ENCODE assay signal across 16 mouse cellular contexts in the genomic region with DNA sequence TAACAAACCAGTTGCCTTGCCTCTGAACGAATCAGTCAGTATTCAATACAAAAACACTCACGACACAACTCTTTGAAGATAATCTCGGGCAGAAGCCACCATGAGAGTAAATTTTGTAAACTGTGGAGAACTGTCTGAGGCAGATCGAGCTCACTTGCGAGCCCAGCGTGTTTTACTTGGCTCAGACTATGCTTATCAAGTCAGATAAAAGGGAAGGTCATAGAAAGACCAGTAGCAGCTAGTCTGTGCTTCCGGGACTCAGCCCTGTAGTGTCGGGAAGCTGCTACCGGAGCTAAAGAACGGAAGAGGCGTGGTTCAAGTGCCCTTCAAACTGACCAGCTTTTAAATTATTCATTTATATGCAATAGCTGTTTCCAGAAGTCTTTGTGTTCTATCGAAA.
DNase-seq lines count a peak whose midpoint lies in the region; ATAC-seq and TF ChIP-seq lines count a peak whose summit lies in the region.
"Had no signal": no experiment of that assay in that cellular context is flagged by ENCODE, and none has a peak within 500 bp of the region (broad histone marks: within the 10 kb centered on the region; RNA-seq: fewer than 3 reads in every experiment).

No protein-coding gene starts in this region.

- no peak overlapping the region for H3K4me2 ChIP-seq in intestine, embryonic 16.5 days (ENCODE audit: low read depth, low read length)
- H3K4me2 ChIP-seq in intestine, embryonic 15.5 days (replicated peaks), result no peak overlapping the region
- peak overlapping the region; percentile 31; the same call in 1 of the 2 replicates for H3K4me2 ChIP-seq in lung, embryonic 14.5 days
- H3K4me2 ChIP-seq: embryonic facial prominence, embryonic 13.5 days; liver, embryonic 13.5 days; midbrain, embryonic 11.5 days; stomach, embryonic 15.5 days had no signal

- H3K27ac ChIP-seq in intestine, embryonic 16.5 days (ENCODE audit: low read length), result no peak overlapping the region
- no peak overlapping the region for H3K27ac ChIP-seq in intestine, embryonic 15.5 days
- H3K27ac ChIP-seq in lung, embryonic 14.5 days (ENCODE audit: low read depth), result 0 out of 2 replicates have a peak overlapping the region, but pooled peaks have one; percentile 6
- H3K27ac ChIP-seq: embryonic facial prominence, embryonic 13.5 days; liver, embryonic 13.5 days; stomach, embryonic 15.5 days had no signal

- H3K4me3 ChIP-seq in intestine, embryonic 16.5 days (ENCODE audit: low read length), result no peak overlapping the region
- no peak overlapping the region for H3K4me3 ChIP-seq in intestine, embryonic 15.5 days (replicated peaks)
- no peak overlapping the region for H3K4me3 ChIP-seq in lung, embryonic 14.5 days (ENCODE audit: low read depth, low read length)
- H3K4me3 ChIP-seq: embryonic facial prominence, embryonic 13.5 days; liver, embryonic 13.5 days; stomach, embryonic 15.5 days had no signal

- no peaks in the 10 kb centered on the region for H3K27me3 ChIP-seq in intestine, embryonic 16.5 days (replicated peaks; ENCODE audit: control insufficient read depth, insufficient read depth, low read length)
- H3K27me3 ChIP-seq in intestine, embryonic 15.5 days (replicated peaks), result no peaks in the 10 kb centered on the region
- no peaks in the 10 kb centered on the region for H3K27me3 ChIP-seq in lung, embryonic 14.5 days (ENCODE audit: insufficient read depth, low read length)
- H3K27me3 ChIP-seq: embryonic facial prominence, embryonic 13.5 days; liver, embryonic 13.5 days; stomach, embryonic 15.5 days had no signal

- H3K9ac ChIP-seq in intestine, embryonic 16.5 days (ENCODE audit: low read depth, low read length), result no peak overlapping the region
- no peak overlapping the region for H3K9ac ChIP-seq in intestine, embryonic 15.5 days
- no peak overlapping the region for H3K9ac ChIP-seq in lung, embryonic 14.5 days
- H3K9ac ChIP-seq: embryonic facial prominence, embryonic 13.5 days; liver, embryonic 13.5 days; stomach, embryonic 15.5 days had no signal

- ATAC-seq in intestine, embryonic 16.5 days, result peak; percentile 52; the same call in 1 of the 2 replicates
- no peak for ATAC-seq in intestine, embryonic 15.5 days
- peak; percentile 89 for ATAC-seq in lung, embryonic 14.5 days (ENCODE audit: insufficient read depth)
- ATAC-seq: forebrain, embryonic 14.5 days had no signal

- no peaks in the 10 kb centered on the region for H3K36me3 ChIP-seq in intestine, embryonic 16.5 days (ENCODE audit: control insufficient read depth, insufficient read depth, low read length)
- H3K36me3 ChIP-seq in intestine, embryonic 15.5 days, result no peaks in the 10 kb centered on the region
- H3K36me3 ChIP-seq in lung, embryonic 14.5 days (ENCODE audit: insufficient read depth), result no peaks in the 10 kb centered on the region
- H3K36me3 ChIP-seq: embryonic facial prominence, embryonic 13.5 days; liver, embryonic 13.5 days; stomach, embryonic 15.5 days had no signal

- H3K9me3 ChIP-seq in intestine, embryonic 16.5 days (ENCODE audit: control insufficient read depth, low read length), result no peaks in the 10 kb centered on the region
- H3K9me3 ChIP-seq in intestine, embryonic 15.5 days, result no peaks in the 10 kb centered on the region
- H3K9me3 ChIP-seq in lung, embryonic 14.5 days (ENCODE audit: low read depth, low read length), result no peaks in the 10 kb centered on the region
- H3K9me3 ChIP-seq: embryonic facial prominence, embryonic 13.5 days; stomach, embryonic 15.5 days had no signal

- no peak for TF ChIP-seq CTCF in lung, embryonic 14.5 days (IDR thresholded peaks at IDR 0.05; ENCODE audit: low read depth)

- 61% methylated on average over 12 of the region's 12 CpGs for WGBS in intestine, embryonic 16.5 days
- 57% methylated on average over 12 of the region's 12 CpGs for WGBS in intestine, embryonic 15.5 days
- WGBS in lung, embryonic 14.5 days, result 26% methylated on average over 12 of the region's 12 CpGs

- H3K4me1 ChIP-seq in intestine, embryonic 16.5 days (ENCODE audit: control insufficient read depth, insufficient read depth, low read length), result no peaks in the 10 kb centered on the region
- H3K4me1 ChIP-seq in intestine, embryonic 15.5 days (replicated peaks), result no peaks in the 10 kb centered on the region
- no peaks in the 10 kb centered on the region for H3K4me1 ChIP-seq in lung, embryonic 14.5 days (ENCODE audit: insufficient read depth)
- H3K4me1 ChIP-seq: embryonic facial prominence, embryonic 13.5 days; liver, embryonic 13.5 days; stomach, embryonic 15.5 days had no signal

- peak; percentile 4 to 7 for DNase-seq in adrenal gland, postnatal 36 days
- DNase-seq in adrenal gland, postnatal 25 days, result no peak
- DNase-seq in lung, embryonic 14.5 days, result peak; percentile 71
- no peak for DNase-seq in lung, postnatal 25 days (ENCODE audit: low spot score)
- peak; percentile 8 to 22 for DNase-seq in kidney, postnatal 4 days
- DNase-seq: cerebellum, adult 11-12 months; cerebellum, postnatal 14 days; gastrocnemius, postnatal 14 days; liver, embryonic 13.5 days; thymus, adult 2 months had no signal

Comparison
In these comparisons a context has a peak if more than half of its experiments do, and no peak if none do; other contexts are left out.
1. DNase-seq: peak in adrenal gland, postnatal 36 days (2 of 2), lung, embryonic 14.5 days (single experiment) and kidney, postnatal 4 days (2 of 2); none in adrenal gland, postnatal 25 days (single experiment) and lung, postnatal 25 days (single experiment).